Mouse (Mus musculus): Measurements from ENCODE around the gene Clstn1.

The Clstn1 gene

GRCm38 (mm10) chr4:149683875-149684274, 97.6 kb downstream of the Clstn1 start:
- no peak for DNase-seq

- no peak for DNase-seq
These were observed 98.8 kb downstream of the Clstn1 start for GRCm38 (mm10) chr4:149684841-149685623.

DNA sequence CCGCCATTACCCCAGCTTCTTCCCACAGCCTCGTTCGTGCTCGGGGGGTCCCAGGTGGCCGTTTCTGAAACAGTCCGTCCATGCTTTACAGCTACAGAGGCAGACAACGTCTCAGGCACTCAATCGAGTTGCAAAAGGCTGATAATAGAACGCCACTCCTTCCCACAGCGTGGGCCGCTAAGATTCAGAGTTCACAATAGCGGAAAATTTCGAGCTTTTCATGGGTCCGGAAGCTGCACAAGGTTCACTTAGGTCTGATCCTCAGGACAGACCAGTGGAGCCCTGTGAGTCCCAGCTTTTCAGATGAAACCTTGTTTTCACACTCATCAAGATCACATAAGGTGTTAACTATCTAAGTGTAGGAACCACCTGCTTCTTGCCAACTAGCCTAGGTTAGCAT, 102.6 kb downstream of the Clstn1 start:
- DNase-seq, result no peak

DNA sequence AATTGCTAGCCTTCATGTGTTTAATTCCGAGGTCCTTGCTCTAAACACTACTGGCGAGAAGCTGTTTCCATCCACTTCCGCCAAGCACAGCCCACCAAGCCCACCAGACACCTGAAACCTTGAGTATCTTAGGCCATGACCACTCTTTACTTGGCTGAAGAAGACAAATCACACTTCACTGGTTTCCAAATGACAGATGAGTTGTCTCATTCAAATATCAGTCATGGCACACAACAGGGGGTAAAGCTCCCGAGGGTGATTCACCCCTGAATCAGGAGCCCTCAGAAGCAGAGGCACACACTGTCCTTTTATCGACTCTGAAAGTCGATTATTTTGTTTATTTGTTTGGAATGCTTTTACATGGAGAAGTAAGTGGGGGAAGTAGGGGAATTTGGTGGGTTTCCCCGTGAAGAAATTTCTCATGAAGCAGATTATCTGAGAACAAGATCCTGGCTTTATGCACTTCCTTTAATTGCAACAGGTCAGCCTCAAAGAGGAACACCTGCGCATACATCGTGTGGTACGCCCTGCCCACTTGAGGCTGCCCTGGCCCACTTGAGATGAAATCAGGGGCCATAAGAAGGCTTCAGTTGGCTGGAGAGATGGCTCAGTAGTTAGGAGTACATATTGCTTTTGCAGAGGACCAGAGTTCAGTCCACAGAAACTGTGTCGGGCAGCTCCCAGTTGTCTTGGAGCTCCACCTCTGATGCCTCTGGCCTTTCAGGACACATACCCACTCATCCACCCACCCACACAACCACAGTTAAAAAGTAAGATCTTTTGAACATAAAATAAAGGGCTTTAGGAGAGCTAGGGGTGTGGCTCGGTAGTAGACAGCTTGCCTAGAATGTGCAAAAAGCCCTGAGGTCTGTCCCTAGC, 103.8 kb downstream of the Clstn1 start:
- no peak for DNase-seq

- no peak for DNase-seq
These were observed 104.6 kb downstream of the Clstn1 start for GRCm38 (mm10) chr4:149690828-149691280.

- no peak for DNase-seq
These were observed 105.1 kb downstream of the Clstn1 start for GRCm38 (mm10) chr4:149691368-149691767.

DNA sequence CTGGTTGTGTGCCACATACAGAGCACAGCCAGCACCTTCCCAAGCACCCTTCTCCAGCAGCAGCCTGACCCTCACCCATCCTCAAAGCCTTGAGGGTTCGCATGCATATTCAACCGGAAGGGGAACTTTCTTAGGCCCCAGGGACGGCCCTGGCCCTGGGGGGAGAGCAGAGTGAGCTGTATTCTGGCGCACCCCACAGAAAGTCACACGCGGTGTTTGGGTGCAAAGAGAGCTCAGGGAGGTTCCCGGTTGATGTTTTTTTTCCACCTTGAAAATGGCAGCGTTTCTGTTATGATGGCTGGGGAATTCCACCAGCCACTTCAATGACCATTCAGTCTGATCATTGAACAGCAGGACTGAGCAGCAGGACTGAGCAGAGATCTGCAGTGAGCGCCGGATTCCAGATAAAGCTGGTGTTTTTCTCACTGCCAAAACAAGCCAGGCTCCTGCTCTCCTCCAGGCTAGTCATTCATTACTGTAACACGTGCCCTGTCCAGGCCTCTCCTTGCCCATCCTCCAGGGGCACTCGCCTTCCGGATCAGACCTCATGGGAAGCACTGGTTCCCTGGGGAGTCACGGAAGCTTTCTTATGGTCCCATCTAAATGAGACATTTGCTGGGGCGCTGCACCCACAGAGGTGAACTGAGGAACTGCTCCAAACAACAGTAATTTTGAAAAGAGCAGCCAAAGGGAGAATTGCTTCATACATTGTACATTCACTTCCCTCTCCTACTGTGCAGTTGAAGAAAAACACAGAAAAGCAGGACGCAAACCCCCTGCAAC, 110.1 kb downstream of the Clstn1 start:
- DNase-seq, result peak in 1 of 2 experiments; percentile 39

- peak in 1 of 2 experiments; percentile 66 for DNase-seq
These were observed 111.4 kb downstream of the Clstn1 start for GRCm38 (mm10) chr4:149697506-149698196.

DNA sequence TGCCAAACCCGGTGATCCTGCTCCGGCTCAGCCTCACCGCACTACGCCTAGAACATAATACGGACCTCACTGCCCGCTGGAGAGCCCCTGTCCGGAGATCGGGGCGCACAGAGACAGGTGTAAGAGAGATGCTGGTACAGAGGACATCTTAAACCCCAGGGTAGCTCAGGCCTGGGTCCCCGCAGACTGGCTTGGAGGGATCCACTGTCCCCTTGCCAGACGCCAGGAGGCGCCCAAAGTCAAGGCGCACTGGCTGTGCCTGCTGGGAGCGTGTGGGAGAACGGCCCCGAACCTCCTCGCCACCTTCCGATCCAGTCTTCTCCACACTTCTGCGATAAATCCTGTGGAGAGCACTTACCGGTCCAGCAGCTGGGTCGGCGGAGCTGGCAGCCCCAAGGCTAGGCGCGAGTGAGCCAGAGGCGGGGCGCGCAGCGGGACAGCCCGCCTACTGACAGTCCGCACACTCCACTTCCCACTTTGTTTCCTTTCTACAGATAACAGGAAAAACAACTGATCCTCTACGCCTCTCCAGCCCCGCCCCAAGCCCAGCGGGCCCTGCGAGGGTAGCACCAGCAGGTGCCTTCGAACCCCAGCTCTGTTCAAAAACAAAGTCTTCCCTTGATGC, 112.0 kb downstream of the Clstn1 start:
- DNase-seq, result peak; percentile 55 to 75

Data from thymus, adult 18-20 months (tissue).